Mouse (Mus musculus) A20 (cell line): ENCODE results near the gene Tspan2.

Source experiments
- DNase-seq: peaks from one replicate; pipeline ENCODE4 v3.0.0-alpha.2; 2011; ENCODE audit warnings: low read depth, low spot score

Tspan2 gene

DNA sequence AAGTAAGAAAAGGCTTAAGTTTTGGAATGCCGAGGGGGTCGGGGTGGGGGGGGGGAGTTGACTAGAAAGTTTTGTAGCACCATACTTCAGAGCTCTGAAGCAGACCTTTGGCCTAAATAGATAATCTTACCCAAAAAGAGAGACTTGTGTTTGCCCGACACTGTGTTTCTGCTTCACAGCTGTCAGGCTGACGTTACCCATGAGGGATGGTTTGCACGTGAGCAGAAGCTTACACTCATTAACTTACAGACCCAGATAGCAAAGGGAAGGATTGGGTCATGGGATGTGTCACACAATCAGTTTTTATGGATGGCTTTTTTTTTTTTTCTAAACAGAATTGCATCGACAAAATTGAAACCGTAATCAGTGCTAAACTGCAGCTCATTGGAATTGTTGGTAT, 30.5 kb downstream of the Tspan2 start:
- DNase-seq = no peak

GRCm38 (mm10) chr3:102773018-102773417, 38.7 kb downstream of the Tspan2 start:
- no peak for DNase-seq

- no peak for DNase-seq
Observed at GRCm38 (mm10) chr3:102782618-102783017, 48.3 kb downstream of the Tspan2 start, which contains the start of gene Tshb. Gene Tshb (minus strand): TSS chr3:102782718.

GRCm38 (mm10) chr3:102787369-102787768, 53.0 kb downstream of the Tspan2 start:
- peak; percentile 28 for DNase-seq

DNA sequence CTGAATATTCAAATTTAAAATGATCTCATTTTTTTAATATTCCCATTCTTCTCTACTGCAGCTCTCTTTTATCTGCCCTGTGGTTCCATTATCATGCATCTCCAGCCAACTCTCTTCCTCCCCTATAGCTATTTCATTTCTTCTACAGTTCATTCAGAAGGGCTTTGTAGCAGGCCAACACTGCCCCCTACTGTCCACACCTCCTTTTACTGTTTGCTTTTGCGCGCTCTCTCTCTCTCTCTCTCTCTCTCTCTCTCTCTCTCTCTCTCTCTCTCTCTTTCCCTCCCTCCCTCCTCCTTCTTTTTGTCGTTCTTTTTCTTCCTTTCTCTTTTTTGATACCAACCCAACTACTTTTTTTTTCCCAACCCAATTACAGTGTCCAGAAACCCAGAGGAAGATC, 69.6 kb downstream of the Tspan2 start:
- peak; percentile 68 for DNase-seq

DNA sequence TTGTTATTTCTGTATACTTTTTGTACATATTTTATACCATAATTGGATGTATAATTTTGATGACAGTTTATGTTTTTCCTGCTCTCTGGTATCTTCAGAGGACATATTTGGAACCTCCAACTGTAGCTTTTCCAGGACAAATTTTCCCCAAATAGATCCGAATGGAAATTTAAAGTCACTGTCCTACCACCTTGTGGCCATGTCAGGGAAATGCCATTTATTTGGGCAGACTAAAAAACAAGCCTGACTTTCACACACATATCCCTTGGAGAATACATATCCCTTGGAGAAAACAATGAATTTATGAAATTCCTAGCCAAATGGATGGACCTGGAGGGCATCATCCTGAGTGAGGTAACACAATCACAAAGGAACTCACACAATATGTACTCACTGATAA, 108.1 kb downstream of the Tspan2 start:
- DNase-seq = no peak

GRCm38 (mm10) chr3:102848661-102849060, 114.3 kb downstream of the Tspan2 start:
- no peak for DNase-seq
